Mouse (Mus musculus): Measurements from ENCODE around the gene Gria1. TPM values are rescaled to one million over a fixed set of nuclear protein-coding genes. Genes with fewer than 3 reads are reported as not detected.

The Gria1 gene
- polyA plus RNA-seq, 1 experiment from 2014 or later: 3.9 TPM

DNA sequence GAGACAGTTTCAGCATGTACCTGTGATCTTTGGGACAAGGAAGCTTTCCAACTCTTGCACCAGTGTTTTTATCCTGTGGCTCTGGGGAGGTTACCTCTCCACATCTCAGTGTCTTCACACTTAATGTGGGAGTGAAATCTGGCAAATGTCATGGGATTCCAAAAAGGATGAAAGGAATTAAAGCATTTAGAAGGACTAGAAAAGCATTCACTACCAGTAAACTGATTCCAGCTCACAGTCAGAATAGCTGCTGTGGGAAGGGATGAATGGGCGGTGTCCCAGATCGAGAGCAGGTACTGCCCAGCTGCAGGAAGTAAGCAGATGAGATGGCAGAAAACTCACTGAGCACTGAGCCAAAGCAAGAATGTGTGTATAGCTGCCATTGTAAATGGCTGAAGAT lies 224.3 kb downstream of the Gria1 start:
- 76% methylated on average over 2 of the region's 2 CpGs for WGBS
- Histone ChIP-seq H3K27ac (replicated peaks) (no peak overlapping the region), H3K4me1 (no peaks in the 10 kb centered on the region), H3K9me3 (no peaks in the 10 kb centered on the region), H3K4me2 (no peak overlapping the region), H3K27me3 (replicated peaks) (no peaks in the 10 kb centered on the region), H3K9ac (no peak overlapping the region), H3K4me3 (no peak overlapping the region), H3K36me3 (no peaks in the 10 kb centered on the region)
- no peak for ATAC-seq (ENCODE audit: extremely low read depth, insufficient number of reproducible peaks, low FRiP score, low TSS enrichment)

DNA sequence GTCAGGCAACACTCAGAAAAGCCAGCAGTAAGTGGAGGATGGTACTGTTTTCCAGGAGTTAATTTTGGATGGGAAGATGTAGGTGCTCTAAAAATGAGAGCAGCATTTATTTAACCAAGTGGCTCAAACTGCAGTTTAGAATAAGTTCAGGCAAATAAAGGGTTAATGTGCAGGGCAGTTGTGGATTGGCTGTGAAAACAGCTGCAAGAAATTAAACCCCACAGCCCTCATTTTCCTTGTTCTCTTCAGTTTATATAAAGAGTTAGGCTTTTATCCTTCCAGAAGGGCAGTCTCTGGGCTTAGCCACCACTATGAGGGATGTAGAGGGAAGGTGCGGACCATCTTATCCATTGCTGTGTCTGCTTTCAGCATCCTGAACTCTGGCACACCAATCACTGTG lies 225.2 kb downstream of the Gria1 start:
- ATAC-seq (ENCODE audit: extremely low read depth, insufficient number of reproducible peaks, low FRiP score, low TSS enrichment): no peak
- Histone ChIP-seq H3K9me3 (no peaks in the 10 kb centered on the region), H3K4me3 (no peak overlapping the region), H3K36me3 (no peaks in the 10 kb centered on the region), H3K4me2 (no peak overlapping the region), H3K9ac (no peak overlapping the region), H3K27ac (replicated peaks) (no peak overlapping the region), H3K4me1 (peaks cover 10% of the 10 kb centered on the region), H3K27me3 (replicated peaks) (no peaks in the 10 kb centered on the region)
- 83% methylated on average over 1 of the region's 1 CpGs for WGBS

DNA sequence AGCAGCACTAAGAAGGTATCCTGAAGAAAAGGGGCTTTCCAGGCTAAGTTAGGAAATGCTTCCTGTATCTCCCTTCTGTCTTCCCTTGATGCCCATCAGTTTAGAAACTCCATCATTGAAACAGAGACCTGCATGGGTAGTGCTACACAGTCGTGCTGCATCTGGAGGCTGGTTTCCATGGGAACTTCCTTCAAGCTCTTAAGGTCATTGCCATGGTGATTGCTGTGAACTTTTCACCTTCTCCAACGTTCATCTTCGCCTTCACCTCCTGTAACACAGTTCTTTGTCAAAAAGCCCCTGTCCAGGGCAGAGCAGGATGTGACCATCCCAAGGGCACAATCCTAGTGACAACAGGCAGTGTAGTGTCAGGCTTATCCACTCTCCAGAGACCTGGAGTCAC lies 228.6 kb downstream of the Gria1 start:
- no peak overlapping the region for H3K27ac ChIP-seq (replicated peaks)
- H3K27me3 ChIP-seq (replicated peaks): no peaks in the 10 kb centered on the region
- H3K9ac ChIP-seq: no peak overlapping the region
- H3K36me3 ChIP-seq: no peaks in the 10 kb centered on the region
- no peak for ATAC-seq (ENCODE audit: extremely low read depth, insufficient number of reproducible peaks, low FRiP score, low TSS enrichment)
- no peak overlapping the region for H3K4me2 ChIP-seq
- H3K4me1 ChIP-seq: peaks cover 14% of the 10 kb centered on the region
- 37% methylated on average over 3 of the region's 3 CpGs for WGBS
- no peaks in the 10 kb centered on the region for H3K9me3 ChIP-seq
- H3K4me3 ChIP-seq: no peak overlapping the region

GRCm38 (mm10) chr11:57243835-57244234 lies 232.6 kb downstream of the Gria1 start:
- Histone ChIP-seq H3K27ac (replicated peaks) (no peak overlapping the region), H3K27me3 (replicated peaks) (no peaks in the 10 kb centered on the region), H3K4me1 (peaks cover 14% of the 10 kb centered on the region), H3K4me2 (no peak overlapping the region), H3K4me3 (no peak overlapping the region), H3K9ac (no peak overlapping the region), H3K36me3 (no peaks in the 10 kb centered on the region), H3K9me3 (no peaks in the 10 kb centered on the region)
- no peak for ATAC-seq (ENCODE audit: extremely low read depth, insufficient number of reproducible peaks, low FRiP score, low TSS enrichment)

DNA sequence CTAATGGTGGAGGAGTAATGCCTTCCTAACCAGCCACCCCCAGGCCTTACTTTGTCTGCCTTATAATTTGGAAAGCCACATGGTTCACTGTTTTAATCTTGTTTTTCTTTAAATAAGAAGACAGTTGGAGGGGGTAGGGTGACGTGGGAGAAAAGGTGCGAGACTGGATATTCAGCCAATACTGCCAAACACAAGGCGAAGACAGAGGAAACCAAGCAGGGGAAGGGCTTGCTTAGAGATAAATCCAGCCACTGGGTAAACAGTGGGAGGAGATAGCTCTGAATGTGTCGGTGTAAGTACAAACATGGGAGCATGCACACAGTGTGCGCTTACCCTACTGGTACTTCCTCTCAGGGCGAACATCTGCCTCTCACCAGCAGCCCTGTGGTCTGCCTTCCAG lies 233.4 kb downstream of the Gria1 start:
- Histone ChIP-seq H3K4me1 (peaks cover 14% of the 10 kb centered on the region), H3K27me3 (replicated peaks) (no peaks in the 10 kb centered on the region), H3K9me3 (no peaks in the 10 kb centered on the region), H3K36me3 (no peaks in the 10 kb centered on the region), H3K27ac (replicated peaks) (no peak overlapping the region), H3K4me2 (no peak overlapping the region), H3K9ac (no peak overlapping the region), H3K4me3 (no peak overlapping the region)
- WGBS: 52% methylated on average over 6 of the region's 6 CpGs
- no peak for ATAC-seq (ENCODE audit: extremely low read depth, insufficient number of reproducible peaks, low FRiP score, low TSS enrichment)

GRCm38 (mm10) chr11:57248870-57249269 lies 237.7 kb downstream of the Gria1 start:
- no peaks in the 10 kb centered on the region for H3K27me3 ChIP-seq (replicated peaks)
- ATAC-seq (ENCODE audit: extremely low read depth, insufficient number of reproducible peaks, low FRiP score, low TSS enrichment): no peak
- no peak overlapping the region for H3K27ac ChIP-seq (replicated peaks)
- no peak overlapping the region for H3K4me3 ChIP-seq
- H3K9me3 ChIP-seq: no peaks in the 10 kb centered on the region
- 67% methylated on average over 4 of the region's 4 CpGs for WGBS
- H3K4me1 ChIP-seq: no peaks in the 10 kb centered on the region
- H3K4me2 ChIP-seq: no peak overlapping the region
- no peak overlapping the region for H3K9ac ChIP-seq
- no peaks in the 10 kb centered on the region for H3K36me3 ChIP-seq

DNA sequence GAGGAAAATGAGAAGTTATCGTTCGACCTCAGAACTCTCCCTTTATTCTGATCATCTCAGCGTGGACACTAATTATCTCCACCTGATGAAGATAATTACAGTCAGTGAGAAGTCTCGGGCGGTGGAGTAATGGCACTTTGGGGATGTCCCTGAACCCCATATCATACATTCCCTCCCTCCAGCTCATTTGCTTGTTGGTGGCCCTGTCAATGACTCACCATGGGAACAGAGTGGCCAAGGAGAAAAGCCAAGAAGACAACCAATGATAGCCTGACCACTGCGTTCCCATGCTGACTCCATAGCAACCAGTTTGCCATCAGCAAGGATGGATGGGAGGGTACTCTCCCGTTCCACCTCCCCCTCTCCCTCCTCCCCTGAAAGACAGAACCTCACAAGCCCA lies 238.9 kb downstream of the Gria1 start:
- Histone ChIP-seq H3K4me1 (no peaks in the 10 kb centered on the region), H3K9me3 (no peaks in the 10 kb centered on the region), H3K36me3 (no peaks in the 10 kb centered on the region), H3K9ac (no peak overlapping the region), H3K4me3 (no peak overlapping the region), H3K27me3 (replicated peaks) (no peaks in the 10 kb centered on the region), H3K4me2 (no peak overlapping the region), H3K27ac (replicated peaks) (no peak overlapping the region)
- no peak for ATAC-seq (ENCODE audit: extremely low read depth, insufficient number of reproducible peaks, low FRiP score, low TSS enrichment)
- WGBS: 71% methylated on average over 7 of the region's 7 CpGs

DNA sequence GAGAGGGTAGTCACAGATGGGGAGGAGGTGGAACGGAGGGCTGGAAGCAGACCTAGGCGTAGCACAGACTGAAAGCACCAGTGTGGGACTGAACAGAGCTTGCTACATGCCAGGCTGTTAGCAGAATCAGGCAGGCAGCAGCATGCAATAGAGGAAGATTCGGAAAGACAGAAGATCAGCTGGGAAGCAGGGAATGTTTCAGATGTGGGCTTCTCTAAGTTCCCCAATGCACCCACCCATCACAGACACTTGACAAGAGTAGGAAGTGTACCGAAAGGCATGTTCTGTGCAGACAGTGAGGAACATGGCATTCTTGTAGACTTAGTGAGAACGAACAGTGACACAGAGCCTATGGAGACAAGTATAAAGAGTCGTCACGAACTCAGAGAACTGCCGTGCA lies 260.5 kb downstream of the Gria1 start:
- no peaks in the 10 kb centered on the region for H3K36me3 ChIP-seq
- no peak overlapping the region for H3K27ac ChIP-seq (replicated peaks)
- H3K4me2 ChIP-seq: no peak overlapping the region
- ATAC-seq (ENCODE audit: extremely low read depth, insufficient number of reproducible peaks, low FRiP score, low TSS enrichment): no peak
- no peaks in the 10 kb centered on the region for H3K27me3 ChIP-seq (replicated peaks)
- no peak overlapping the region for H3K9ac ChIP-seq
- WGBS: 78% methylated on average over 8 of the region's 8 CpGs
- H3K4me1 ChIP-seq: no peaks in the 10 kb centered on the region
- no peak overlapping the region for H3K4me3 ChIP-seq
- H3K9me3 ChIP-seq: no peaks in the 10 kb centered on the region

DNA sequence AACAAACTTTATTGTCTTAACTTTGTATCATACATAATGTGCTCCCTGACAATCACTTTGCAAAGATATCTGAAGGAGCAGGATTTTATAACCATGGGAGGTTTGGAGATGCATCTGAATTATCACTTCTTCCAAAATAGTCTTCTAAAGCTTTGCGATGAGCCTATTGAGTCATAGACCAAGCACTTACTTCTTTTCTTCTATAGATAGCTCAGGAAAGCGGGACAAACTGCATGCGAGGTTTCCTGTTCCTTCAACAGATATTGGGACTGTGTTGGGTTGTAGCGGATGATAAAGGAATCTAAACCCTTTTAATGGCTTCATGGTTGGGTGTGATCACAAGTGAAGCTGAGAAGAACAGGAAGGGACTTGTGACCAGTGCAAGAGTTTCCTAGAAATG lies 263.5 kb downstream of the Gria1 start:
- 73% methylated on average over 4 of the region's 4 CpGs for WGBS
- Histone ChIP-seq H3K9ac (no peak overlapping the region), H3K27me3 (replicated peaks) (no peaks in the 10 kb centered on the region), H3K4me1 (peaks cover 15% of the 10 kb centered on the region), H3K4me3 (no peak overlapping the region), H3K9me3 (no peaks in the 10 kb centered on the region), H3K36me3 (no peaks in the 10 kb centered on the region), H3K27ac (replicated peaks) (no peak overlapping the region), H3K4me2 (no peak overlapping the region)
- no peak for ATAC-seq (ENCODE audit: extremely low read depth, insufficient number of reproducible peaks, low FRiP score, low TSS enrichment)

- Histone ChIP-seq H3K27ac (replicated peaks) (no peak overlapping the region), H3K27me3 (replicated peaks) (no peaks in the 10 kb centered on the region), H3K36me3 (no peaks in the 10 kb centered on the region), H3K9ac (no peak overlapping the region), H3K4me2 (peak overlapping the region; percentile 56), H3K4me3 (no peak overlapping the region; the same call in 1 of the 2 replicates), H3K4me1 (peaks cover 15% of the 10 kb centered on the region), H3K9me3 (0 out of 2 replicates have a peak, but pooled peaks cover 4% of the 10 kb centered on the region)
- no peak for ATAC-seq (ENCODE audit: extremely low read depth, insufficient number of reproducible peaks, low FRiP score, low TSS enrichment)
- 15% methylated on average over 10 of the region's 10 CpGs for whole genome bisulfite sequencing
Observed at GRCm38 (mm10) chr11:57278056-57278455, 266.9 kb downstream of the Gria1 start.

GRCm38 (mm10) chr11:57286119-57286518 lies 274.9 kb downstream of the Gria1 start:
- H3K27ac ChIP-seq (replicated peaks): no peak overlapping the region
- H3K9me3 ChIP-seq: 0 out of 2 replicates have a peak, but pooled peaks cover 4% of the 10 kb centered on the region
- WGBS: 68% methylated on average over 2 of the region's 2 CpGs
- H3K9ac ChIP-seq: no peak overlapping the region
- no peak overlapping the region for H3K4me3 ChIP-seq
- H3K4me1 ChIP-seq: no peaks in the 10 kb centered on the region
- no peaks in the 10 kb centered on the region for H3K36me3 ChIP-seq
- no peak for ATAC-seq (ENCODE audit: extremely low read depth, insufficient number of reproducible peaks, low FRiP score, low TSS enrichment)
- no peak overlapping the region for H3K4me2 ChIP-seq
- no peaks in the 10 kb centered on the region for H3K27me3 ChIP-seq (replicated peaks)

DNA sequence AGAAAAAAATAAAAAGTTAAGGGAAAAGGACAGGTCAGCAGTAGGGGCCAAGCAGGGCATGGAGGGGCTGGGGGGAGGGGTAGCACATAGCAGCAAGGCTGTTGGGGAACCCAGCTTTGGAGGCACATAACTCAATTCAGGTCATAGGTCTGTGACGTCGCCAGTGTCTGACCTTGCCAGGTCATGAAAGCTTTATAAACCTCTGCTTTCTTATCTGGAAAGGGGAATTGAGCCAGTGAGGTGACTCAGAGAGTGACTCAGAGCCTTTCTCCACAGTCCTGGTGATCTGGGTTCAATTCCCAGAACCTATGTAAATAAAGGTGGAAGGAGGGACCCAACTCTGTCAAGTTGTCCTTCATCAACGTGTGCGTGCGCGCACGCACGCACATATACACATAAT lies 286.2 kb downstream of the Gria1 start:
- H3K27me3 ChIP-seq (replicated peaks): no peaks in the 10 kb centered on the region
- no peaks in the 10 kb centered on the region for H3K4me1 ChIP-seq
- 82% methylated on average over 8 of the region's 8 CpGs for WGBS

More for the DNA sequence above, 286.2 kb downstream of the Gria1 start:
- Histone ChIP-seq H3K9ac (no peak overlapping the region), H3K36me3 (no peaks in the 10 kb centered on the region), H3K4me2 (no peak overlapping the region), H3K27ac (replicated peaks) (no peak overlapping the region), H3K4me3 (no peak overlapping the region), H3K9me3 (no peaks in the 10 kb centered on the region)
- ATAC-seq (ENCODE audit: extremely low read depth, insufficient number of reproducible peaks, low FRiP score, low TSS enrichment): no peak

Data from heart, embryonic 13.5 days (tissue).